Mouse (Mus musculus) embryonic facial prominence, embryonic 11.5 days (tissue): ENCODE results near the gene Ooep. TPM values are rescaled to one million over a fixed set of nuclear protein-coding genes. Genes with fewer than 3 reads are reported as not detected.

Experiments used
- ATAC-seq: fragments of 200-750 bp; cut with Nextera tagmentation; replicated peaks from 2 replicates; pipeline ENCODE4 v1.8.0; 2017; ENCODE audit warnings: low read depth; ENCODE audit not compliant: insufficient number of reproducible peaks, low FRiP score, low TSS enrichment
- DNase-seq: peaks from one replicate; pipeline ENCODE4 v3.0.0-alpha.2; 2015; ENCODE audit warnings: low spot score
- H3K27ac ChIP-seq: fragments of 300-500 bp; sonication (generic); replicated peaks from 2 replicates; pipeline ENCODE4 v1.5.1; 2014; ENCODE audit warnings: mild to moderate bottlenecking, low read depth, low read length, control low read depth
- H3K27me3 ChIP-seq: fragments of 300-500 bp; sonication (generic); 2 replicates; pipeline ENCODE4 v1.6.1; 2014; ENCODE audit warnings: mild to moderate bottlenecking, low read length, moderate library complexity, mixed read lengths; ENCODE audit not compliant: control insufficient read depth, insufficient read depth
- H3K36me3 ChIP-seq: fragments of 300-500 bp; sonication (generic); replicated peaks from 2 replicates; pipeline ENCODE4 v1.6.1; 2014; ENCODE audit warnings: low read depth, mild to moderate bottlenecking, low read length, moderate library complexity, mixed read lengths; ENCODE audit not compliant: control insufficient read depth, insufficient read depth
- H3K4me1 ChIP-seq: fragments of 300-500 bp; sonication (generic); 2 replicates; pipeline ENCODE4 v1.6.1; 2014; ENCODE audit warnings: low read length, mixed read lengths; ENCODE audit not compliant: control insufficient read depth, insufficient read depth
- H3K4me2 ChIP-seq: fragments of 300-500 bp; sonication (generic); 2 replicates; pipeline ENCODE4 v1.6.1; 2014; ENCODE audit warnings: low read depth, mild to moderate bottlenecking, control low read depth, low read length, moderate library complexity
- H3K4me3 ChIP-seq: fragments of 300-500 bp; sonication (generic); 2 replicates; pipeline ENCODE4 v1.5.1; 2014; ENCODE audit warnings: low read depth, low read length, control low read depth
- H3K9ac ChIP-seq: fragments of 300-500 bp; sonication (generic); replicated peaks from 2 replicates; pipeline ENCODE4 v1.6.1; 2014; ENCODE audit warnings: mild to moderate bottlenecking, control low read depth, low read length
- H3K9me3 ChIP-seq: fragments of 300-500 bp; sonication (generic); replicated peaks from 2 replicates; pipeline ENCODE4 v1.6.1; 2016; ENCODE audit warnings: mild to moderate bottlenecking, low read length, inconsistent platforms, mixed read lengths; ENCODE audit not compliant: control insufficient read depth
- whole genome bisulfite sequencing: fragments of 180-500 bp; shearing (Covaris S2); extraction: QIAGEN DNeasy Blood & Tissue Kit; methylation state at CpG from one replicate; pipeline ENCODE4 v1.1.7; 2014; 5-methylcytosine and 5-hydroxymethylcytosine counted together
- polyA plus RNA-seq: library from polyadenylated mRNA; unstranded; fragments of >200 nt; fragmentation: Nextera tagmentation; extraction: Ambion mirVana; gene quantifications from 2 replicates; pipeline ENCODE4 v1.2.1, GENCODE M21; 2014

The Ooep gene
- polyA plus RNA-seq, 1 experiment from 2014 or later, result 1.4 TPM

DNA sequence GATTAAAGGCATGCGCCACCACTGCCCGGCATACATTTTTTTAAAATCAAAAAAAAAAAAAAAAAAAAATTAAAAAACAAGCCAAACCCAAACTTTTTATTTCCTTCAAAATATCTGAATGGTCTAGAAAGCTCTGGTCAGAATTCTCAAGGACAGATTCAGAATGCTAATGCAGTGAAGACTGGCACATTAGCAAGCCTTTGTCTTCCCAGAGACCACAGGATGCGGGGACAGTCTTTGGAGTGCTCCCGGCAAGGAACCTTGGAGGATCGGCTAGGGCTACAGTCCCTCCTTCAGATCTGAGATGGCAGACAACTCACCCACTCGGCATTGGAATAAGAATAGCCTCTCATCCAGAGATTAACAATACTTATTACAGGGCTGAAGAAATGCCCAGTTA lies 13.8 kb downstream of the Ooep start:
- H3K4me2 ChIP-seq, result no peak overlapping the region
- WGBS, result 91% methylated on average over 6 of the region's 6 CpGs
- H3K27ac ChIP-seq, result no peak overlapping the region
- H3K4me3 ChIP-seq, result no peak overlapping the region
- H3K27me3 ChIP-seq, result no peaks in the 10 kb centered on the region
- no peaks in the 10 kb centered on the region for H3K36me3 ChIP-seq
- no peaks in the 10 kb centered on the region for H3K4me1 ChIP-seq
- no peak for ATAC-seq
- no peaks in the 10 kb centered on the region for H3K9me3 ChIP-seq
- DNase-seq, result no peak
- H3K9ac ChIP-seq, result no peak overlapping the region

DNA sequence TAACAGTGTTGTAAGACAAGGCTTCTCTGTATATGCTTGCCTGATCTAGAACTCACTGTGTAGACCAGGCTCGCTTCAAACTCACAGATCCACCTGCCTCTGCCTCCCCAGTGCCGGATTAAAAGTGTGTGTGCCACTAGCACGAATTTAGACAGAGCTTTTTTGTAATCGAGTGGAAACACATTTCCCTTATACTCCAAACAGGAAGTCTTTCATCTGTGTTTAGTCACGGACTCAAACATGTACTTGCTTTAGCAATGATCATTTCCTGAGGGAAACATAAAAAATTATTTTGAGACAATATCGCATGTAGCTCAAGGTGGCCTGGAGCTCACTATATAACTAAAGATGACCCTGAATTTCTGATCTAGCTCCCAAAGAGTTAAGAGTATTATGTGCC lies 15.2 kb downstream of the Ooep start:
- Histone ChIP-seq H3K4me3 (no peak overlapping the region), H3K4me1 (no peaks in the 10 kb centered on the region), H3K4me2 (no peak overlapping the region), H3K9me3 (no peaks in the 10 kb centered on the region), H3K9ac (no peak overlapping the region), H3K27ac (no peak overlapping the region), H3K36me3 (no peaks in the 10 kb centered on the region), H3K27me3 (no peaks in the 10 kb centered on the region)
- ATAC-seq, result no peak
- WGBS, result 68% methylated on average over 6 of the region's 6 CpGs
- DNase-seq, result no peak

DNA sequence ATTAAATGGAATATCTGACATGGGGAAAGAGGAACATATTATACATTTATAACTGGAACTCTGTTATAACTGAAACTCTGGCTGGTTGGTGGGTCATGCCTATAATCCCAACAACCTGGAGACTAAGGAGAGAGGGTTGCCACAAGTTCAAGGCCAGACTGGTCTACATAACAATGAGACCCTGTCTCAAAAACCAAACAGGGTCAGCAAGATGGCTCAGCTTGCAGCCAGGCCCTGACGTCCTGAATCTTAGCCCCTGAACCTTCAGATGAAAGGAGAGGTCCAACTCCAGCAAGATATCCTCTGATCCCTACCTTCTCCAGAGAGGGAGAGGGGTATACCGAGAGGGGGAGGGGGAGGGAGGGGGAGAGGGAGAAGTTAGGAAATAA lies 18.0 kb downstream of the Ooep start:
- Histone ChIP-seq H3K9ac (no peak overlapping the region), H3K27ac (no peak overlapping the region), H3K4me2 (no peak overlapping the region), H3K27me3 (no peaks in the 10 kb centered on the region), H3K9me3 (no peaks in the 10 kb centered on the region), H3K4me3 (no peak overlapping the region), H3K36me3 (no peaks in the 10 kb centered on the region), H3K4me1 (no peaks in the 10 kb centered on the region)
- ATAC-seq, result no peak
- 42% methylated on average over 2 of the region's 2 CpGs for WGBS
- no peak for DNase-seq

DNA sequence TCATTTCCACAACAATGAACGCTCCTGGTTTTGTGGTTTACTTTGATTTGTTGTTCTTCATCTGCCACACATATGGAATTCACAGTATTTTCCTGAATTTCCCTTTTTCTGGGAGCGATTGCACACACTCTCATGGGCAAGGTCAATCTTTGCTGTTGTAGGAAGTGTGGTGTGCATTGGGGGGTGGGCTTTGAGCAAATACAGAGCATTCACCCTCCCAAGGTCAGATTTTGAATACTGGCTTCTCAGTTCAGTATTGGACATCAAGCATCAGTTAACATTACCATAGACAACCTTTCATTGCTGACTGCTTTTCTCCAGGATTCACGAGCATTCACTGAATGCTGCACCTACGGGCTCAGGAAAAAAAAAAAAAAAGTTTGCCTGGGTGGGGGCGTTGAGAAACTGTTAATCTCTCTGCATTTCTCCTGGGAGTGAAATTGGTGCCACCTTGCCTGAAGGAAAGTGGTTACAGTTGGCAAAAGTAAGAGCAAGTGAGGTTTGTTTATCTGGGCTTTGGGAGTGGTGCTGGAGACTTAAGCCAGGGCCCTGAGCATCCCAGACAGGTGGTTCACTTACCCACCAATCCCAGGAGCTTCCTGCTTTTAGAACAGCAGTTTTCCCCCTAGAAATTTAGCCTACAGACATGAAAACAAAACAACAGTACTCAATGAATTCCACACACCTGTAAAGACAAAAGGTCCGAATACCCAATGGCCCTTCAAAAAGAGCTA lies 18.6 kb downstream of the Ooep start:
- no peak overlapping the region for H3K9ac ChIP-seq
- no peak for ATAC-seq
- no peak for DNase-seq
- no peaks in the 10 kb centered on the region for H3K36me3 ChIP-seq
- no peaks in the 10 kb centered on the region for H3K27me3 ChIP-seq
- 75% methylated on average over 6 of the region's 6 CpGs for WGBS
- H3K4me3 ChIP-seq, result no peak overlapping the region
- H3K9me3 ChIP-seq, result no peaks in the 10 kb centered on the region
- H3K4me1 ChIP-seq, result no peaks in the 10 kb centered on the region
- H3K4me2 ChIP-seq, result no peak overlapping the region
- H3K27ac ChIP-seq, result no peak overlapping the region

DNA sequence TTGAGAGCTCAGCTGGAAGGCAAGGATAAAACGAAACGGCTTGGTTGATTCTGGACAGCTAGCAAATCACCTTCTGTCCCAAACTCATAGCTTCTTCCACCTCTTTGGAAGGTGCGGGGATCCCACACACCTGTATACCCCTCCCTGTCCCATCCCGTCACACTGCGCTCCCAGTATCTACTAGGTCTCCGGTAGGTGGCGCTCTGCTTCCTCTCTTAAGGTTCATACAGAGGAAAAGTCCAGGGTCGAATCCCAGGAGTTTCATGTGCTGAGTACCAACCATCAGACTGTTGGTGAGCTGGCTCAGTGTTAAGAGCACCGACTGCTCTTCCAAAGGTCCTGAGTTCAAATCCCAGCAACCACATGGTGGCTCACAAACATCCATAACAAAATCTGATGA lies 20.5 kb downstream of the Ooep start:
- H3K9me3 ChIP-seq, result no peaks in the 10 kb centered on the region
- H3K4me1 ChIP-seq, result no peaks in the 10 kb centered on the region
- no peak overlapping the region for H3K9ac ChIP-seq
- H3K27me3 ChIP-seq, result no peaks in the 10 kb centered on the region
- DNase-seq (peak; percentile 83), ATAC-seq (no peak)
- WGBS, result 14% methylated on average over 9 of the region's 9 CpGs
- no peaks in the 10 kb centered on the region for H3K36me3 ChIP-seq
- H3K4me2 ChIP-seq, result no peak overlapping the region
- H3K4me3 ChIP-seq, result no peak overlapping the region
- no peak overlapping the region for H3K27ac ChIP-seq

DNA sequence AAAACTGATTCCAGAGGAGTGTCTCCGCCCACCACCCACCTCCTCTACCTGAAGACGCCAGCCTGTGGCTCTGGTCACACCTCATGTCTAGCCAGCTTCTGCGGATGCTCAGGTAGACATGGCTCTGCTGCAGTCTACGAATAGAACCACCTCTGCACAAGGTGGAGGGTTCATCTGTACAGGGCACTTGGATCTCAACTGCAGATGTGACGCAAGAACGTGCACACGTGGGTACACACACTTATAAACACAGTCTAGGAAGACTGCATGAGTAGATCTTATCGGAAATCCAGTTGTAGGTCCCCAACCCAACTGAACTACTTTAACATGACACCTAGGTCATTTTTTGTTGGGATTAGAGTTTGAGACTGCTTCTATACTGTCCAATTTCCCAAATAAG lies 22.9 kb downstream of the Ooep start, which contains the start of gene Gsta2:
TSS of gene Gsta2 (minus strand) at position 178 of the 400 bp plus-strand sequence.
- Histone ChIP-seq H3K4me1 (no peaks in the 10 kb centered on the region), H3K4me2 (no peak within 1 kb of the TSS), H3K4me3 (no peak within 1 kb of the TSS), H3K9me3 (no peaks in the 10 kb centered on the region), H3K27ac (no peak within 1 kb of the TSS), H3K36me3 (no peaks in the 10 kb centered on the region), H3K27me3 (no peaks in the 10 kb centered on the region), H3K9ac (no peak within 1 kb of the TSS)
- WGBS, result 90% methylated on average over 8 of the region's 8 CpGs
- ATAC-seq (no peak), DNase-seq (no peak)

DNA sequence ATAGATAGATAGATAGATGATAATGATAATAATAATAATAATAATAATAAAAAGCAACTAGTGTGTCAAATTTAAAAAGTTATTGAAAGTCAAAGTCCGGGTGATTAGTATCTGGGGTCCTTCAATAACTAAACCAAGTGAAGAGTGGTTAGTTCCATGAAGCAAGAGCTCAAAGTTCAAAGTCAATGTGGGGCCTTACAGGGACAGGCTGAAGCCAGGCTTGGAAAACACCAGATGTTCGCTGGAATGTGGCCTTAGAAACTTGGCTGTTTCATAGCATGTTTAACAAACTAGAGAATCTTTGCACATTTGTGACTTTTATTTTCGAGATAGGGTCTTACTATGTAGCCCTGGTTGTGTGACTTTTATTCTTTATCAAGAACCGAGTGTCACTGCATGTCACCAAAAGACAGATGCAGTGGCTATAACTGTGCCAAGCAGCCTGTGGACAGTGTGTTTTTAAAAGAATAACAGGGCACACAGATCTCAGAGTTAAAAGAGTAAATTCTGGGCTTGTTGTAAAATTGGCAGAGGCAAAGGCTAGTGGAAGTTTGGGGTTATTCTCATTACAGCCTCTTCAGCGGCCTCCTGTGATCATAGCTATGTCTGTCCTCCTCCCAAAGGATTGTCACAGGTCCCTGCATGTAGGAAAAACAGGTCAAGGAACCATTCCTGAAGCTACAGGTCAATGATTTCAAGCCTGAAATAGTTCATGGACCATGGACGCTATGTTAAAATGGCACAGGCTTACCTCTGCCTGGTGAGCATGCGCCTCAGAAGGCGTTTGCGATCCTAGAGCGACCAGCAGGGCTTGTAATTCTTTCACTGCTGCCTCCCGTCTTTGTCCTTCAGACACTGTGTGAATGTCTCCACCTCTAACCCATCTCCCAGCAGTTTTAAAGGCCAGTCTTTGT lies 23.6 kb downstream of the Ooep start:
- Histone ChIP-seq H3K4me1 (no peaks in the 10 kb centered on the region), H3K9ac (no peak overlapping the region), H3K27ac (no peak overlapping the region), H3K36me3 (no peaks in the 10 kb centered on the region), H3K27me3 (no peaks in the 10 kb centered on the region), H3K4me2 (no peak overlapping the region), H3K4me3 (no peak overlapping the region), H3K9me3 (no peaks in the 10 kb centered on the region)
- ATAC-seq (no peak), DNase-seq (no peak)
- WGBS, result 83% methylated on average over 11 of the region's 11 CpGs
